In genomic region chr15:32471480-32472050, GRCm38 (mm10) we compare ENCODE assay signal across 30 mouse cellular contexts.
DNase-seq lines count a peak whose midpoint lies in the region; ATAC-seq lines count a peak whose summit lies in the region.
"Had no signal": no experiment of that assay in that cellular context is flagged by ENCODE, and none has a peak within 500 bp of the region (broad histone marks: within the 10 kb centered on the region; RNA-seq: fewer than 3 reads in every experiment).

No protein-coding gene starts in this region.

- no peak overlapping the region for H3K4me3 ChIP-seq in limb, embryonic 11.5 days (ENCODE audit: low read depth, low read length)
- no peak overlapping the region for H3K4me3 ChIP-seq in midbrain, embryonic 13.5 days (replicated peaks)
- H3K4me3 ChIP-seq: erythroblast, embryonic 14.5 days; heart, embryonic 13.5 days; hindbrain, embryonic 10.5 days; hindbrain, embryonic 15.5 days; lung, embryonic 15.5 days; megakaryocyte, embryonic 14.5 days had no signal

- DNase-seq in adrenal gland, adult 2 months = peak; percentile 5
- DNase-seq in adrenal gland, postnatal 25 days = no peak
- peak; percentile 10 to 22 for DNase-seq in kidney, postnatal 4 days
- no peak for DNase-seq in kidney, adult 8-10 months
- DNase-seq in embryo, embryonic 11 days = peak; percentile 36
- peak; percentile 54 for DNase-seq in limb, embryonic 11.5 days (ENCODE audit: low spot score)
- no peak for DNase-seq in urinary bladder, adult 18-20 months (ENCODE audit: low spot score in 2 of 2)
- DNase-seq: cerebellum, adult 2 months; cerebellum, postnatal 14 days; gastrocnemius, postnatal 10 days; heart, postnatal 10 days; layer of hippocampus, postnatal 36 days; left cerebral cortex, postnatal 4 days; liver; lung, postnatal 4 days; midbrain, embryonic 14.5 days; right cerebral cortex, adult 18-20 months; spleen, adult 18-20 months; thymus, postnatal 25 days had no signal

- H3K27ac ChIP-seq in limb, embryonic 11.5 days (replicated peaks; ENCODE audit: low read depth, low read length) = no peak overlapping the region
- no peak overlapping the region for H3K27ac ChIP-seq in midbrain, embryonic 13.5 days
- H3K27ac ChIP-seq: heart, embryonic 13.5 days; hindbrain, embryonic 10.5 days; hindbrain, embryonic 15.5 days; liver, embryonic 14.5 days; lung, embryonic 15.5 days had no signal

- no peaks in the 10 kb centered on the region for H3K36me3 ChIP-seq in limb, embryonic 11.5 days (ENCODE audit: control insufficient read depth, insufficient read depth, low read length)
- no peaks in the 10 kb centered on the region for H3K36me3 ChIP-seq in midbrain, embryonic 13.5 days
- H3K36me3 ChIP-seq: G1E; heart, embryonic 13.5 days; hindbrain, embryonic 10.5 days; hindbrain, embryonic 15.5 days; lung, embryonic 15.5 days had no signal

- no peak overlapping the region for H3K9ac ChIP-seq in limb, embryonic 11.5 days (ENCODE audit: low read length)
- H3K9ac ChIP-seq in midbrain, embryonic 13.5 days (replicated peaks) = no peak overlapping the region
- H3K9ac ChIP-seq: heart, embryonic 13.5 days; hindbrain, embryonic 15.5 days; liver, embryonic 14.5 days; lung, embryonic 15.5 days had no signal

- no peaks in the 10 kb centered on the region for H3K9me3 ChIP-seq in limb, embryonic 11.5 days (ENCODE audit: control insufficient read depth, low read length)
- no peaks in the 10 kb centered on the region for H3K9me3 ChIP-seq in midbrain, embryonic 13.5 days
- H3K9me3 ChIP-seq: G1E; heart, embryonic 13.5 days; hindbrain, embryonic 10.5 days; hindbrain, embryonic 15.5 days; lung, embryonic 15.5 days had no signal

- ATAC-seq in limb, embryonic 11.5 days (ENCODE audit: insufficient number of reproducible peaks, low FRiP score, low TSS enrichment, low read depth) = no peak
- ATAC-seq in midbrain, embryonic 13.5 days = no peak
- ATAC-seq: forebrain, embryonic 16.5 days; intestine, embryonic 16.5 days had no signal

- H3K4me1 ChIP-seq in limb, embryonic 11.5 days (ENCODE audit: control insufficient read depth, insufficient read depth, low read length) = peaks cover 8% of the 10 kb centered on the region; the same call in 1 of the 2 replicates
- no peaks in the 10 kb centered on the region for H3K4me1 ChIP-seq in midbrain, embryonic 13.5 days (replicated peaks)
- H3K4me1 ChIP-seq: heart, embryonic 13.5 days; hindbrain, embryonic 10.5 days; hindbrain, embryonic 15.5 days; megakaryocyte, embryonic 14.5 days had no signal

- no peak overlapping the region for H3K4me2 ChIP-seq in limb, embryonic 11.5 days (ENCODE audit: low read depth, severe bottlenecking)
- no peak overlapping the region for H3K4me2 ChIP-seq in midbrain, embryonic 13.5 days (replicated peaks)
- H3K4me2 ChIP-seq: heart, embryonic 13.5 days; hindbrain, embryonic 15.5 days; lung, embryonic 15.5 days had no signal

- no peaks in the 10 kb centered on the region for H3K27me3 ChIP-seq in limb, embryonic 11.5 days (ENCODE audit: control insufficient read depth, insufficient read depth, low read length)
- no peaks in the 10 kb centered on the region for H3K27me3 ChIP-seq in midbrain, embryonic 13.5 days
- H3K27me3 ChIP-seq: heart, embryonic 13.5 days; hindbrain, embryonic 15.5 days; lung, embryonic 15.5 days; megakaryocyte, embryonic 14.5 days had no signal

- WGBS in limb, embryonic 11.5 days = 8% methylated on average over 6 of the region's 6 CpGs
- WGBS in midbrain, embryonic 13.5 days = 85% methylated on average over 6 of the region's 6 CpGs

Comparison
In these comparisons a context has a peak if more than half of its experiments do, and no peak if none do; other contexts are left out.
1. DNase-seq: peak in adrenal gland, adult 2 months (single experiment), kidney, postnatal 4 days (2 of 2), embryo, embryonic 11 days (single experiment) and limb, embryonic 11.5 days (single experiment); none in adrenal gland, postnatal 25 days (single experiment), kidney, adult 8-10 months (0 of 2) and urinary bladder, adult 18-20 months (0 of 2).